Mouse (Mus musculus) embryonic fibroblast, embryonic 13.5 days (primary cell): ENCODE results near the gene Disp1. TPM values are rescaled to one million over a fixed set of nuclear protein-coding genes. Genes with fewer than 3 reads are reported as not detected.

Source experiments
- H3K27ac ChIP-seq: 2 replicates; pipeline ENCODE4 v1.5.1; 2012; ENCODE audit warnings: low read length, control low read depth, inconsistent platforms; ENCODE audit not compliant: insufficient read depth
- H3K4me1 ChIP-seq: 2 replicates; pipeline ENCODE4 v1.6.1; 2011; ENCODE audit warnings: low read length; ENCODE audit not compliant: control insufficient read depth, insufficient read depth
- H3K4me3 ChIP-seq: 2 replicates; pipeline ENCODE4 v1.5.1; 2011; ENCODE audit warnings: mild to moderate bottlenecking, control low read depth, low read length; ENCODE audit not compliant: insufficient read depth
- CTCF ChIP-seq: IDR thresholded peaks from 2 replicates; pipeline ENCODE4 v1.5.1; 2011; ENCODE audit warnings: mild to moderate bottlenecking, control low read depth, low read length, moderate library complexity, borderline replicate concordance; ENCODE audit not compliant: insufficient read depth
- POLR2A ChIP-seq: IDR thresholded peaks from 2 replicates; pipeline ENCODE4 v1.6.1; 2011; ENCODE audit warnings: low read depth, mild to moderate bottlenecking, control low read depth, low read length, moderate library complexity
- polyA plus RNA-seq: library from polyadenylated mRNA; stranded (reverse); fragments of >200 nt; gene quantifications from 2 replicates; pipeline ENCODE4 v1.2.4, GENCODE M21; 2011; ENCODE audit warnings: low read depth; ENCODE audit not compliant: missing spikeins, insufficient read length

Disp1 gene
- polyA plus RNA-seq, 1 experiment, result 25.3 TPM

GRCm38 (mm10) chr1:183236460-183236859 is 15.1 kb upstream of the Disp1 start:
- H3K4me3 ChIP-seq, result no peak overlapping the region
- TF ChIP-seq CTCF (no peak), POLR2A (no peak)
- no peaks in the 10 kb centered on the region for H3K4me1 ChIP-seq
- no peak overlapping the region for H3K27ac ChIP-seq

GRCm38 (mm10) chr1:183233679-183234174 is 12.4 kb upstream of the Disp1 start:
- H3K4me1 ChIP-seq, result no peaks in the 10 kb centered on the region
- TF ChIP-seq POLR2A (no peak), CTCF (no peak)

GRCm38 (mm10) chr1:183232985-183233678 is 11.8 kb upstream of the Disp1 start:
- no peak overlapping the region for H3K4me3 ChIP-seq
- TF ChIP-seq CTCF, result no peak
- no peak for TF ChIP-seq POLR2A
- H3K27ac ChIP-seq, result no peak overlapping the region
- H3K4me1 ChIP-seq, result no peaks in the 10 kb centered on the region

More at GRCm38 (mm10) chr1:183233679-183234174, 12.4 kb upstream of the Disp1 start:
- Histone ChIP-seq H3K27ac (no peak overlapping the region), H3K4me3 (no peak overlapping the region)

GRCm38 (mm10) chr1:183227469-183227868 is 6.1 kb upstream of the Disp1 start:
- TF ChIP-seq CTCF (no peak), POLR2A (no peak)

GRCm38 (mm10) chr1:183219021-183219420 is 2.3 kb downstream of the Disp1 start:
- H3K4me1 ChIP-seq, result peaks cover 6% of the 10 kb centered on the region; the same call in 1 of the 2 replicates
- H3K27ac ChIP-seq, result no peak overlapping the region
- TF ChIP-seq CTCF (no peak), POLR2A (no peak)
- no peak overlapping the region for H3K4me3 ChIP-seq

More at GRCm38 (mm10) chr1:183227469-183227868, 6.1 kb upstream of the Disp1 start:
- no peak overlapping the region for H3K27ac ChIP-seq
- no peaks in the 10 kb centered on the region for H3K4me1 ChIP-seq
- no peak overlapping the region for H3K4me3 ChIP-seq

GRCm38 (mm10) chr1:183216691-183217090 is 4.6 kb downstream of the Disp1 start:
- no peak for TF ChIP-seq POLR2A
- no peak for TF ChIP-seq CTCF
- no peak overlapping the region for H3K27ac ChIP-seq
- H3K4me3 ChIP-seq, result no peak overlapping the region
- peaks cover 6% of the 10 kb centered on the region; the same call in 1 of the 2 replicates for H3K4me1 ChIP-seq

GRCm38 (mm10) chr1:183215706-183216105 is 5.6 kb downstream of the Disp1 start:
- H3K27ac ChIP-seq, result no peak overlapping the region
- H3K4me1 ChIP-seq, result peaks cover 5% of the 10 kb centered on the region; the same call in 1 of the 2 replicates
- TF ChIP-seq POLR2A, result no peak
- no peak for TF ChIP-seq CTCF
- no peak overlapping the region for H3K4me3 ChIP-seq

- 0 out of 2 replicates have a peak, but pooled peaks cover 2% of the 10 kb centered on the region for H3K4me1 ChIP-seq
- no peak overlapping the region for H3K4me3 ChIP-seq
- H3K27ac ChIP-seq, result no peak overlapping the region
- no peak for TF ChIP-seq POLR2A
- no peak for TF ChIP-seq CTCF
These were observed 7.5 kb downstream of the Disp1 start for GRCm38 (mm10) chr1:183213850-183214249.

- no peak for TF ChIP-seq POLR2A
- TF ChIP-seq CTCF, result no peak
- Histone ChIP-seq H3K27ac (no peak overlapping the region), H3K4me1 (0 out of 2 replicates have a peak, but pooled peaks cover 2% of the 10 kb centered on the region), H3K4me3 (no peak overlapping the region)
These were observed 8.5 kb downstream of the Disp1 start for GRCm38 (mm10) chr1:183212757-183213211.

GRCm38 (mm10) chr1:183210115-183210514 is 11.2 kb downstream of the Disp1 start:
- Histone ChIP-seq H3K4me3 (no peak overlapping the region), H3K4me1 (no peaks in the 10 kb centered on the region), H3K27ac (no peak overlapping the region)
- no peak for TF ChIP-seq CTCF
- no peak for TF ChIP-seq POLR2A
